Mouse (Mus musculus) testis, postnatal 10 days (tissue): ENCODE measurements around the gene Ptges2.

ENCODE experiments used
- DNase-seq: peaks from one replicate; pipeline ENCODE4 v3.0.0; 2021; ENCODE audit warnings: low spot score

Ptges2 gene

GRCm38 (mm10) chr2:32415801-32416200 is 20.1 kb downstream of the Ptges2 start:
- no peak for DNase-seq

GRCm38 (mm10) chr2:32416556-32416955 is 20.9 kb downstream of the Ptges2 start:
- DNase-seq: no peak

- no peak for DNase-seq
Measured at GRCm38 (mm10) chr2:32417486-32417885, 21.8 kb downstream of the Ptges2 start.

GRCm38 (mm10) chr2:32418430-32419151 is 22.9 kb downstream of the Ptges2 start:
- no peak for DNase-seq

- DNase-seq: no peak
Measured at GRCm38 (mm10) chr2:32419359-32419758, 23.7 kb downstream of the Ptges2 start.

GRCm38 (mm10) chr2:32420066-32420608 is 24.4 kb downstream of the Ptges2 start:
- DNase-seq: no peak

GRCm38 (mm10) chr2:32420647-32421046 is 25.0 kb downstream of the Ptges2 start:
- no peak for DNase-seq

- no peak for DNase-seq
Measured at GRCm38 (mm10) chr2:32421851-32422251, 26.2 kb downstream of the Ptges2 start.

GRCm38 (mm10) chr2:32423481-32424331 is 28.0 kb downstream of the Ptges2 start:
- DNase-seq: no peak

- no peak for DNase-seq
Measured at GRCm38 (mm10) chr2:32424796-32425195, 29.1 kb downstream of the Ptges2 start.

- DNase-seq: no peak
Measured at GRCm38 (mm10) chr2:32425568-32425967, 29.9 kb downstream of the Ptges2 start.

GRCm38 (mm10) chr2:32426141-32426540 is 30.4 kb downstream of the Ptges2 start:
- DNase-seq: no peak

- DNase-seq: no peak
Measured at GRCm38 (mm10) chr2:32427720-32428119, 32.0 kb downstream of the Ptges2 start.

- DNase-seq: no peak
Measured at GRCm38 (mm10) chr2:32428262-32428722, 32.6 kb downstream of the Ptges2 start.

- no peak for DNase-seq
Measured at GRCm38 (mm10) chr2:32429215-32429891, 33.7 kb downstream of the Ptges2 start.

GRCm38 (mm10) chr2:32430701-32431676 is 35.3 kb downstream of the Ptges2 start:
- peak; percentile 80 for DNase-seq

- DNase-seq: no peak
Measured at GRCm38 (mm10) chr2:32436686-32437372, 41.1 kb downstream of the Ptges2 start.

GRCm38 (mm10) chr2:32437612-32438166 is 42.0 kb downstream of the Ptges2 start:
- no peak for DNase-seq

GRCm38 (mm10) chr2:32438733-32439132 is 43.0 kb downstream of the Ptges2 start:
- DNase-seq: no peak

- DNase-seq: no peak
Measured at GRCm38 (mm10) chr2:32439177-32439576, 43.5 kb downstream of the Ptges2 start.
